ENCODE assay signal across 22 mouse cellular contexts in genomic region chr1:166395661-166396060, GRCm38 (mm10).
"Had no signal": no experiment of that assay in that cellular context is flagged by ENCODE, and none has a peak within 500 bp of the region (broad histone marks: within the 10 kb centered on the region; RNA-seq: fewer than 3 reads in every experiment).

No protein-coding gene starts in this region.

- H3K9me3 ChIP-seq: limb, embryonic 12.5 days; limb, embryonic 15.5 days; neural tube, embryonic 13.5 days had no signal

- H3K9ac ChIP-seq: limb, embryonic 12.5 days; limb, embryonic 15.5 days; liver, embryonic 14.5 days; liver, postnatal 0 days; lung, embryonic 14.5 days; neural tube, embryonic 13.5 days had no signal

- H3K27ac ChIP-seq: limb, embryonic 12.5 days; limb, embryonic 15.5 days; liver, embryonic 14.5 days; macrophage; neural tube, embryonic 13.5 days; stomach, postnatal 0 days had no signal

- DNase-seq: kidney, adult 8-10 months; kidney, postnatal 14 days; kidney, postnatal 4 days; left cerebral cortex, postnatal 4 days; liver, postnatal 0 days; lung, embryonic 14.5 days; right cerebral cortex, adult 18-20 months; right cerebral cortex, postnatal 14 days; right cerebral cortex, postnatal 4 days; thymus, adult 2 months; thymus, postnatal 14 days; thymus, postnatal 4 days had no signal

- H3K4me2 ChIP-seq: limb, embryonic 12.5 days; limb, embryonic 15.5 days; liver, embryonic 11.5 days; lung, embryonic 14.5 days; neural tube, embryonic 13.5 days had no signal

- H3K4me1 ChIP-seq: limb, embryonic 12.5 days; limb, embryonic 15.5 days; neural tube, embryonic 13.5 days had no signal

- H3K4me3 ChIP-seq: limb, embryonic 12.5 days; limb, embryonic 15.5 days; myocyte; neural tube, embryonic 13.5 days had no signal

- ATAC-seq: liver, postnatal 0 days; lung, postnatal 0 days; midbrain, embryonic 16.5 days had no signal

- H3K27me3 ChIP-seq: limb, embryonic 12.5 days; limb, embryonic 15.5 days; neural tube, embryonic 13.5 days had no signal
